Mouse (Mus musculus) hindbrain, embryonic 16.5 days (tissue): Measurements from ENCODE around the gene Cdhr2. TPM values are rescaled to one million over a fixed set of nuclear protein-coding genes. Genes with fewer than 3 reads are reported as not detected.

ENCODE experiments used
- ATAC-seq: fragments of 200-750 bp; cut with Nextera tagmentation; 2 replicates; pipeline ENCODE4 v1.8.0; 2017; ENCODE audit warnings: moderate TSS enrichment, moderate library complexity
- H3K27ac ChIP-seq: fragments of 300-500 bp; sonication (generic); 2 replicates; pipeline ENCODE4 v1.5.1; 2014; ENCODE audit warnings: low read depth, mild to moderate bottlenecking, control low read depth, low read length, moderate library complexity
- H3K27me3 ChIP-seq: fragments of 300-500 bp; sonication (generic); replicated peaks from 2 replicates; pipeline ENCODE4 v1.6.1; 2014; ENCODE audit warnings: low read length; ENCODE audit not compliant: control insufficient read depth, insufficient read depth
- H3K36me3 ChIP-seq: fragments of 300-500 bp; sonication (generic); 2 replicates; pipeline ENCODE4 v1.6.1; 2014; ENCODE audit warnings: mild to moderate bottlenecking, low read length, moderate library complexity, mixed read lengths; ENCODE audit not compliant: control insufficient read depth, insufficient read depth
- H3K4me1 ChIP-seq: fragments of 300-500 bp; sonication (generic); 2 replicates; pipeline ENCODE4 v1.6.1; 2014; ENCODE audit warnings: low read depth, low read length; ENCODE audit not compliant: control insufficient read depth, insufficient read depth
- H3K4me2 ChIP-seq: fragments of 300-500 bp; sonication (generic); 2 replicates; pipeline ENCODE4 v1.6.1; 2014; ENCODE audit warnings: mild to moderate bottlenecking, low read length, control low read depth, moderate library complexity
- H3K4me3 ChIP-seq: fragments of 300-500 bp; sonication (generic); 2 replicates; pipeline ENCODE4 v1.5.1; 2014; ENCODE audit warnings: mild to moderate bottlenecking, low read length, control low read depth, moderate library complexity
- H3K9ac ChIP-seq: fragments of 300-500 bp; sonication (generic); 2 replicates; pipeline ENCODE4 v1.6.1; 2014; ENCODE audit warnings: low read depth, mild to moderate bottlenecking, control low read depth, low read length, moderate library complexity
- H3K9me3 ChIP-seq: fragments of 300-500 bp; sonication (generic); 2 replicates; pipeline ENCODE4 v1.6.1; 2014; ENCODE audit warnings: mild to moderate bottlenecking, low read length, moderate library complexity; ENCODE audit not compliant: control insufficient read depth
- WGBS: fragments of 180-500 bp; shearing (Covaris S2); extraction: QIAGEN DNeasy Blood & Tissue Kit; methylation state at CpG from one replicate; pipeline ENCODE4 v1.1.7; 2014; 5-methylcytosine and 5-hydroxymethylcytosine counted together
- polyA plus RNA-seq: library from polyadenylated mRNA; unstranded; fragments of >200 nt; fragmentation: Nextera tagmentation; extraction: Ambion mirVana; gene quantifications from 2 replicates; pipeline ENCODE4 v1.2.1, GENCODE M21; 2015

Gene Cdhr2
- polyA plus RNA-seq, 1 experiment from 2014 or later = 0.21 TPM

DNA sequence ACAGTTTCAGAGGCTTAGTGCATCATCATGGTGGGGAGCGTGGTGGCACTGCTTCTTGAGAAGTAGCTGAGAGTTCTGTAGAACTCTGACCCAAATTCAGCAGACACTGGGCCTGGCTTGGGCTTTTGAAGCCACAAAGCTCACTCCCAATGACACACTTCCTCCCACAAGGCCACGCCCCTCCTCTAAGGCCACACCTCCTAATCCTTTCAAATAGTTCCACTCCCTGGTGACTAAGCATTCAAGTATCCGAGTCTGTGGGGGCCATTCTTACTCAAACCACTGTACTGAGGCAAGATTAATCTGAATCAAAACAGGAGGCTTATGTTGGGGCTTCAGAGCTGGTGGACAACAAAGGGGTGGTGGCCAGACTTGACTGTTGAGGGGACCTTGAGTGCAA is 9.6 kb downstream of the Cdhr2 start:
- no peaks in the 10 kb centered on the region for H3K36me3 ChIP-seq
- H3K4me3 ChIP-seq = no peak overlapping the region
- H3K9me3 ChIP-seq = no peaks in the 10 kb centered on the region
- no peak for ATAC-seq
- no peaks in the 10 kb centered on the region for H3K27me3 ChIP-seq
- no peak overlapping the region for H3K27ac ChIP-seq
- no peak overlapping the region for H3K9ac ChIP-seq
- H3K4me1 ChIP-seq = no peaks in the 10 kb centered on the region
- H3K4me2 ChIP-seq = no peak overlapping the region
- 82% methylated on average over 3 of the region's 3 CpGs for WGBS

- no peaks in the 10 kb centered on the region for H3K9me3 ChIP-seq
- ATAC-seq = no peak
- no peak overlapping the region for H3K4me2 ChIP-seq
- no peak overlapping the region for H3K27ac ChIP-seq
- no peak overlapping the region for H3K9ac ChIP-seq
- H3K27me3 ChIP-seq = no peaks in the 10 kb centered on the region
- no peak overlapping the region for H3K4me3 ChIP-seq
- no peaks in the 10 kb centered on the region for H3K36me3 ChIP-seq
- peaks cover 2% of the 10 kb centered on the region for H3K4me1 ChIP-seq
- WGBS = 41% methylated on average over 4 of the region's 4 CpGs
Observed at GRCm38 (mm10) chr13:54714393-54714792, 13.1 kb downstream of the Cdhr2 start.

- H3K4me3 ChIP-seq = no peak overlapping the region
- ATAC-seq = no peak
- no peak overlapping the region for H3K9ac ChIP-seq
- no peaks in the 10 kb centered on the region for H3K27me3 ChIP-seq
- H3K9me3 ChIP-seq = no peaks in the 10 kb centered on the region
- H3K36me3 ChIP-seq = no peaks in the 10 kb centered on the region
- H3K4me2 ChIP-seq = no peak overlapping the region
- H3K4me1 ChIP-seq = peaks cover 2% of the 10 kb centered on the region
- 73% methylated on average over 10 of the region's 10 CpGs for WGBS
- H3K27ac ChIP-seq = no peak overlapping the region
Observed at GRCm38 (mm10) chr13:54714996-54715395, 13.7 kb downstream of the Cdhr2 start.

DNA sequence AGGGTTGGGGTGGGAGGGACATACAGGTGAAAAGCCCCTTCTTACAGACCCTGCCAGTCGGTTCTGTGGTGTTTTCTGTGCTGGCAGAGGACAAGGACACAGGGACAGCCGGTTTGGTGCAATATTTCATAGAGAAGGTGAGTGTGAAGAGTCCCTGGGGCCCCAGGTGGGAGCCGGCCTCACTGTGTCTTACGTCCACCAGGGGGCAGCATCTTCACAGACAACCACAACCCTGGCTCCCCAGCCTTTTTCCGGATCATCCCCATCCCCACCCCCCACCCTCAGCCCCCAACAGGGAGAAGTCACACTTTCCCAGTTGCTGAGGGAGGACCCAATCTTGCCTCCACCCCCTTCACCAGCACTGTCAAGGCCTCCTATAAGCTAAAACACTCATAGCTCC is 15.7 kb downstream of the Cdhr2 start:
- Histone ChIP-seq H3K9ac (no peak overlapping the region), H3K4me2 (no peak overlapping the region), H3K27ac (no peak overlapping the region), H3K36me3 (no peaks in the 10 kb centered on the region), H3K4me3 (no peak overlapping the region), H3K4me1 (peaks cover 2% of the 10 kb centered on the region), H3K9me3 (no peaks in the 10 kb centered on the region), H3K27me3 (no peaks in the 10 kb centered on the region)
- 0% methylated on average over 5 of the region's 5 CpGs for WGBS
- ATAC-seq = no peak

DNA sequence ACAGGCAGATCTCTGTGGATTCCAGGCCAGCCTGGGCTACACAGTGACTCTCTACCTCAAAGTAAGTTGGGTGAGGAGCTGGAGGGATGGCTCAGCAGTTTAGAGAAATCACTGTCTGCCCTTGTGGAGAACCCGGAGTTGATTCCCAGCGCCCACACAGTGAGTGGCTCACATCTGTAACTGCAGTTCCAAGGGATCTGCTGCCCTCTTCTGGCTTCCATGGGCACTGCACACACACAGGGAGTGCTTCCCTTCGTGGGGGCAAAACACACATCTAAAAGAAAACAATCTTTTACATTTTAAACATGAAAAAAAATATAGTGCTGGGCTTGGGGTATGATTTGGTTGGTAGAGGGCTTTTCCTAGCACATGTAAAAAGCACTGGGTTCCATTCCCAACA is 21.9 kb downstream of the Cdhr2 start:
- ATAC-seq = no peak
- no peak overlapping the region for H3K27ac ChIP-seq
- no peaks in the 10 kb centered on the region for H3K9me3 ChIP-seq
- no peaks in the 10 kb centered on the region; the same call in 1 of the 2 replicates for H3K4me1 ChIP-seq
- WGBS = 89% methylated on average over 3 of the region's 3 CpGs
- no peak overlapping the region for H3K4me2 ChIP-seq
- H3K4me3 ChIP-seq = no peak overlapping the region
- no peaks in the 10 kb centered on the region; the same call in 1 of the 2 replicates for H3K27me3 ChIP-seq
- H3K36me3 ChIP-seq = no peaks in the 10 kb centered on the region
- H3K9ac ChIP-seq = no peak overlapping the region

GRCm38 (mm10) chr13:54726131-54726530 is 24.9 kb downstream of the Cdhr2 start:
- Histone ChIP-seq H3K9me3 (no peaks in the 10 kb centered on the region), H3K4me3 (no peak overlapping the region), H3K27ac (no peak overlapping the region), H3K9ac (no peak overlapping the region), H3K27me3 (no peaks in the 10 kb centered on the region; the same call in 1 of the 2 replicates), H3K36me3 (no peaks in the 10 kb centered on the region), H3K4me1 (no peaks in the 10 kb centered on the region; the same call in 1 of the 2 replicates), H3K4me2 (no peak overlapping the region)
- ATAC-seq = no peak
- 53% methylated on average over 11 of the region's 11 CpGs for WGBS

- ATAC-seq = no peak
- H3K9me3 ChIP-seq = no peaks in the 10 kb centered on the region
- no peak overlapping the region for H3K27ac ChIP-seq
- no peak overlapping the region for H3K4me2 ChIP-seq
- WGBS = 28% methylated on average over 3 of the region's 3 CpGs
- H3K4me3 ChIP-seq = no peak overlapping the region
- H3K27me3 ChIP-seq = no peaks in the 10 kb centered on the region
- H3K4me1 ChIP-seq = peaks cover 15% of the 10 kb centered on the region
- peaks cover 30% of the 10 kb centered on the region for H3K36me3 ChIP-seq
- H3K9ac ChIP-seq = no peak overlapping the region
Observed at GRCm38 (mm10) chr13:54736931-54737330, 35.7 kb downstream of the Cdhr2 start.

DNA sequence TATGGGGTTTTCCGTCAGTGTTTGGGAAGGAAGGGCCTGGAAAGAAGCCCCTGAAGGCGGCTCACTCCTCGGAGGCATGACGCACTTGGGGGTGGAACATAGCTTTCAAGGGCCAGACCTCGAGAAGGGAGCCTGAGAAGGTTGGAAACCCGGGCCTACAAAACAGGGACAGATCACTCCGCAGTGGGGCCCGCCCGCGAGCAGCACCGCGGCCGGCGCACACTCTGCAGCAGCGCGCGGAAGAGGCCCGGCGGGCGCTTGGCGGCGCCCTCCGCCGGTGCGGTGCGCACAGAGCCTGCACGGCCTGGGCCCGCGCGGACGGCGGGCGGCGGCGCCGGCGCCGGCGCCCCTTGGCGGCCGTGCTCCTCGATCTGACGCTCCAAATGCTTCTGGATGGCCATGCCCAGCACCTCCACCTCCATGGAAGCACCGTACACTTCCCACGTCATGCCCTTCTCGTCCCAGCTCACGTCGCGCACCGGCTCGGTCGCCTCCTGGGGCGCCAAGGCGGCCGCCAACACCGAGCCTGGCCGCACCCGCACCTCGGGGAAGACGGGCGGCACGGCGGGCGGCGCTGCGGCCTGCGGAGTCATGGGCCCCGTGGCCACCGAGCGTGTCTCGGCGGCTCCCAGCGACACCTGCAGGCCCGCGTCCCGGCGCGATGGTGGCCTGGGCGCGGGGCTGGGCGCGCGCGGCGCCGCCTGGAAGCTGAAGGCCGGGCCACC is 36.4 kb downstream of the Cdhr2 start:
- Histone ChIP-seq H3K27me3 (no peaks in the 10 kb centered on the region), H3K9ac (peak overlapping the region; percentile 25; the same call in 1 of the 2 replicates), H3K4me3 (peak overlapping the region; percentile 20), H3K4me2 (peak overlapping the region; percentile 43), H3K27ac (no peak overlapping the region), H3K4me1 (peaks cover 15% of the 10 kb centered on the region), H3K9me3 (no peaks in the 10 kb centered on the region), H3K36me3 (peaks cover 30% of the 10 kb centered on the region)
- 0 out of 2 replicates have a peak, but pooled peaks have one; percentile 38 for ATAC-seq
- WGBS = 3% methylated on average over 70 of the region's 87 CpGs

GRCm38 (mm10) chr13:54738213-54738601 is 36.9 kb downstream of the Cdhr2 start:
- peaks cover 15% of the 10 kb centered on the region for H3K4me1 ChIP-seq
- H3K9ac ChIP-seq = peak overlapping the region; percentile 25; the same call in 1 of the 2 replicates
- no peak overlapping the region for H3K27ac ChIP-seq
- H3K9me3 ChIP-seq = no peaks in the 10 kb centered on the region
- H3K4me3 ChIP-seq = peak overlapping the region; percentile 20; the same call in 1 of the 2 replicates
- peaks cover 30% of the 10 kb centered on the region for H3K36me3 ChIP-seq
- no peaks in the 10 kb centered on the region for H3K27me3 ChIP-seq
- no peak for ATAC-seq
- WGBS = 6% methylated on average over 25 of the region's 34 CpGs
- peak overlapping the region; percentile 43 for H3K4me2 ChIP-seq
